Mouse (Mus musculus) ES-E14 (cell line): Measurements from ENCODE around the gene Pitpnm1.

ENCODE experiments used
- CHD2 ChIP-seq: IDR thresholded peaks from 2 replicates; pipeline ENCODE4 v1.6.1; 2014; ENCODE audit warnings: mild to moderate bottlenecking, low read depth, low read length, inconsistent platforms
- HCFC1 ChIP-seq: IDR thresholded peaks from 2 replicates; pipeline ENCODE4 v1.6.1; 2012; ENCODE audit warnings: low read length, inconsistent platforms, borderline replicate concordance; ENCODE audit not compliant: insufficient read depth
- ZC3H11A ChIP-seq: IDR thresholded peaks from 2 replicates; pipeline ENCODE4 v1.6.1; 2012; ENCODE audit warnings: low read depth, mild to moderate bottlenecking, inconsistent platforms, low read length, borderline replicate concordance

GRCm38 (mm10) chr19:4163543-4163887 is 63.7 kb downstream of the Pitpnm1 start:
- no peak for TF ChIP-seq CHD2
- no peak for TF ChIP-seq ZC3H11A
- TF ChIP-seq HCFC1 = no peak
